Mouse (Mus musculus) ZHBTc4 (cell line): ENCODE measurements around the gene Cfap61.
A peak's percentile ranks its signal among the peaks of the same experiment; 100 is the strongest.

Experiments used
- DNase-seq: peaks from one replicate; pipeline ENCODE4 v3.0.0-alpha.2; 2011; ENCODE audit warnings: low read depth, low spot score

Cfap61 gene

GRCm38 (mm10) chr2:145949475-145950068 is 15.0 kb downstream of the Cfap61 start:
- DNase-seq: no peak

- DNase-seq: no peak
Measured at GRCm38 (mm10) chr2:145950239-145950638, 15.7 kb downstream of the Cfap61 start.

GRCm38 (mm10) chr2:145952726-145953125 is 18.1 kb downstream of the Cfap61 start:
- DNase-seq: no peak

- no peak for DNase-seq
Measured at GRCm38 (mm10) chr2:145955844-145956243, 21.3 kb downstream of the Cfap61 start.

GRCm38 (mm10) chr2:145956318-145956717 is 21.7 kb downstream of the Cfap61 start:
- no peak for DNase-seq

GRCm38 (mm10) chr2:145957450-145957849 is 22.9 kb downstream of the Cfap61 start:
- peak; percentile 56 for DNase-seq

GRCm38 (mm10) chr2:145958097-145958496 is 23.5 kb downstream of the Cfap61 start:
- DNase-seq: no peak

GRCm38 (mm10) chr2:145958551-145958950 is 24.0 kb downstream of the Cfap61 start:
- no peak for DNase-seq

GRCm38 (mm10) chr2:145961861-145962260 is 27.3 kb downstream of the Cfap61 start:
- no peak for DNase-seq

GRCm38 (mm10) chr2:145970751-145971150 is 36.2 kb downstream of the Cfap61 start:
- DNase-seq: no peak

GRCm38 (mm10) chr2:145971237-145972010 is 36.8 kb downstream of the Cfap61 start:
- no peak for DNase-seq

- DNase-seq: no peak
Measured at GRCm38 (mm10) chr2:145972571-145972970, 38.0 kb downstream of the Cfap61 start.

- DNase-seq: no peak
Measured at GRCm38 (mm10) chr2:145979616-145980015, 45.0 kb downstream of the Cfap61 start.

- DNase-seq: no peak
Measured at GRCm38 (mm10) chr2:145980881-145981280, 46.3 kb downstream of the Cfap61 start.

- no peak for DNase-seq
Measured at GRCm38 (mm10) chr2:145981699-145982112, 47.1 kb downstream of the Cfap61 start.

GRCm38 (mm10) chr2:145982317-145983045 is 47.9 kb downstream of the Cfap61 start:
- no peak for DNase-seq

- no peak for DNase-seq
Measured at GRCm38 (mm10) chr2:145987757-145988156, 53.2 kb downstream of the Cfap61 start.

- DNase-seq: no peak
Measured at GRCm38 (mm10) chr2:145990446-145990845, 55.9 kb downstream of the Cfap61 start.

- DNase-seq: peak; percentile 35
Measured at GRCm38 (mm10) chr2:145996472-145996871, 61.9 kb downstream of the Cfap61 start.

GRCm38 (mm10) chr2:145997956-145998525 is 63.5 kb downstream of the Cfap61 start:
- DNase-seq: no peak

GRCm38 (mm10) chr2:146008801-146009200 is 74.2 kb downstream of the Cfap61 start:
- no peak for DNase-seq
